26 mouse cellular contexts compared by ENCODE assay signal in genomic region chr9:119899446-119899845, GRCm38 (mm10). TPM values are rescaled to one million over a fixed set of nuclear protein-coding genes. Genes with fewer than 3 reads are reported as not detected.
DNase-seq lines count a peak whose midpoint lies in the region; ATAC-seq and TF ChIP-seq lines count a peak whose summit lies in the region.
"Had no signal": no experiment of that assay in that cellular context is flagged by ENCODE, and none has a peak within 500 bp of the region (broad histone marks: within the 10 kb centered on the region; RNA-seq: fewer than 3 reads in every experiment).

No protein-coding gene starts in this region.

- no peak for TF ChIP-seq CTCF in bone marrow macrophage, adult 2 months (IDR thresholded peaks at IDR 0.05; ENCODE audit: low read depth, low read length)

- ATAC-seq in hindbrain, embryonic 14.5 days (ENCODE audit: low FRiP score) = no peak
- ATAC-seq: activated CD4-positive, CD25-positive, alpha-beta regulatory T cell, adult 4 months; CD4-positive, CD25-positive, alpha-beta regulatory T cell, adult 4 months; forebrain, embryonic 14.5 days; forebrain, postnatal 0 days had no signal

- no peak overlapping the region for H3K9ac ChIP-seq in hindbrain, embryonic 14.5 days
- H3K9ac ChIP-seq: embryonic facial prominence, embryonic 12.5 days; embryonic facial prominence, embryonic 15.5 days; forebrain, postnatal 0 days; heart, embryonic 13.5 days; hindbrain, embryonic 15.5 days had no signal

- no peaks in the 10 kb centered on the region for H3K9me3 ChIP-seq in hindbrain, embryonic 14.5 days (ENCODE audit: control insufficient read depth, low read length)
- H3K9me3 ChIP-seq: embryonic facial prominence, embryonic 12.5 days; embryonic facial prominence, embryonic 15.5 days; heart, embryonic 10.5 days; heart, embryonic 13.5 days; hindbrain, embryonic 15.5 days had no signal

- H3K36me3 ChIP-seq in hindbrain, embryonic 14.5 days (replicated peaks; ENCODE audit: control insufficient read depth, insufficient read depth) = peaks cover 19% of the 10 kb centered on the region

- no peaks in the 10 kb centered on the region for H3K27me3 ChIP-seq in hindbrain, embryonic 14.5 days (ENCODE audit: control insufficient read depth, insufficient read depth, low read length)
- H3K27me3 ChIP-seq: embryonic facial prominence, embryonic 12.5 days; embryonic facial prominence, embryonic 15.5 days; heart, embryonic 13.5 days; hindbrain, embryonic 15.5 days had no signal

- TF ChIP-seq POLR2A in bone marrow macrophage, adult 2 months (IDR thresholded peaks at IDR 0.05; ENCODE audit: borderline replicate concordance, low read depth, low read length) = no peak

- no peak overlapping the region for H3K4me2 ChIP-seq in hindbrain, embryonic 14.5 days (replicated peaks)
- H3K4me2 ChIP-seq: embryonic facial prominence, embryonic 12.5 days; embryonic facial prominence, embryonic 15.5 days; heart, embryonic 13.5 days; hindbrain, embryonic 15.5 days had no signal

- H3K27ac ChIP-seq in bone marrow macrophage, adult 2 months (ENCODE audit: insufficient read depth, low read depth, low read length) = 0 out of 2 replicates have a peak overlapping the region, but pooled peaks have one; percentile 8
- no peak overlapping the region for H3K27ac ChIP-seq in hindbrain, embryonic 14.5 days
- H3K27ac ChIP-seq: embryonic facial prominence, embryonic 12.5 days; embryonic facial prominence, embryonic 15.5 days; gastrocnemius, adult 2 months; heart, adult 2 months; heart, embryonic 10.5 days; heart, embryonic 13.5 days; hindbrain, embryonic 15.5 days had no signal

- no peak overlapping the region for H3K4me3 ChIP-seq in bone marrow macrophage, adult 2 months (ENCODE audit: insufficient read depth, low read length)
- H3K4me3 ChIP-seq in hindbrain, embryonic 14.5 days (replicated peaks; ENCODE audit: low read length) = no peak overlapping the region
- H3K4me3 ChIP-seq: embryonic facial prominence, embryonic 12.5 days; embryonic facial prominence, embryonic 15.5 days; gastrocnemius, adult 2 months; heart, adult 2 months; heart, embryonic 10.5 days; heart, embryonic 13.5 days; hindbrain, embryonic 15.5 days had no signal

- DNase-seq in 416B (ENCODE audit: low read depth) = peak; percentile 53
- peak; percentile 56 for DNase-seq in large intestine, adult 2 months (ENCODE audit: low read depth, low spot score)
- DNase-seq in layer of hippocampus, postnatal 25 days (ENCODE audit: extremely low spot score in 1 of 2, low spot score in 1 of 2) = no peak
- DNase-seq in hindbrain, embryonic 14.5 days (ENCODE audit: low spot score) = no peak
- no peak for DNase-seq in lung, adult 18-20 months
- DNase-seq: adrenal gland, postnatal 10 days; adrenal gland, postnatal 36 days; cerebellum, adult 11 months; cerebellum, adult 2 months; cerebellum, adult 9-11 months; cerebellum, postnatal 25 days; forebrain, postnatal 0 days; gastrocnemius, adult 2 months; gastrocnemius, postnatal 14 days; heart, adult 2 months; heart, postnatal 14 days; heart, postnatal 4 days had no signal

- H3K4me1 ChIP-seq in bone marrow macrophage, adult 2 months (ENCODE audit: control insufficient read depth, insufficient read depth, low read length) = peaks cover 37% of the 10 kb centered on the region
- H3K4me1 ChIP-seq in hindbrain, embryonic 14.5 days (replicated peaks; ENCODE audit: control insufficient read depth, insufficient read depth, low read length) = peaks cover 7% of the 10 kb centered on the region

- WGBS in large intestine, adult 2 months = 25% methylated on average over 2 of the region's 2 CpGs
- WGBS in hindbrain, embryonic 14.5 days = 95% methylated on average over 2 of the region's 2 CpGs

RNA-seq across cellular contexts. Expression of gene Wdr48, which starts 4.8 kb away (rescaled TPM):
- 49.1 and 55.0 TPM in 2 replicates for polyA plus RNA-seq in bone marrow macrophage, adult 2 months (2012; ENCODE audit: insufficient read depth, insufficient read length, missing spikeins)
- polyA plus RNA-seq in large intestine, adult 2 months (2012; rRNA removed) = 16.3 and 33.4 TPM in 2 replicates
- 10 to 100 TPM; 64.3 to 70.5 TPM for total RNA-seq in layer of hippocampus, postnatal 25 days (2021)
- 63.6 and 66.9 TPM in 2 replicates for polyA plus RNA-seq in hindbrain, embryonic 14.5 days (2014; fragmentation: Nextera tagmentation; extraction: Ambion mirVana)

RNA-seq across cellular contexts. Expression of gene Gorasp1, which starts 37.9 kb away (rescaled TPM):
- polyA plus RNA-seq in bone marrow macrophage, adult 2 months (2012; ENCODE audit: insufficient read depth, insufficient read length, missing spikeins) = 8.9 and 9.0 TPM in 2 replicates
- polyA plus RNA-seq in large intestine, adult 2 months (2012; rRNA removed) = 13.3 and 18.7 TPM in 2 replicates
- 10 to 100 TPM; 35.4 to 37.9 TPM for total RNA-seq in layer of hippocampus, postnatal 25 days (2021)
- polyA plus RNA-seq in hindbrain, embryonic 14.5 days (2014; fragmentation: Nextera tagmentation; extraction: Ambion mirVana) = 24.3 and 27.9 TPM in 2 replicates

RNA-seq across cellular contexts. Expression of gene Ttc21a, which starts 38.0 kb away (rescaled TPM):
- polyA plus RNA-seq in bone marrow macrophage, adult 2 months (2012; ENCODE audit: insufficient read depth, insufficient read length, missing spikeins) = 0.20 and 0.27 TPM in 2 replicates
- 0.02 and 0.05 TPM in 2 replicates for polyA plus RNA-seq in large intestine, adult 2 months (2012; rRNA removed)
- total RNA-seq in layer of hippocampus, postnatal 25 days (2021) = 1 to 10 TPM in 1 of 2 experiments, under 1 TPM in 1; 0.71 to 1.3 TPM
- polyA plus RNA-seq in hindbrain, embryonic 14.5 days (2014; fragmentation: Nextera tagmentation; extraction: Ambion mirVana) = 1.2 TPM in 2 replicates
- total RNA-seq: gastrocnemius, adult 2 months; gastrocnemius, postnatal 14 days; heart, adult 2 months had no signal
- polyA plus RNA-seq: activated CD4-positive, CD25-positive, alpha-beta regulatory T cell, adult 4 months had no signal

Comparison
In these comparisons a context has a peak if more than half of its experiments do, and no peak if none do; other contexts are left out.
1. DNase-seq: peak in 416B (single experiment) and large intestine, adult 2 months (single experiment); none in layer of hippocampus, postnatal 25 days (0 of 2), hindbrain, embryonic 14.5 days (single experiment) and lung, adult 18-20 months (0 of 2).